Mouse (Mus musculus) neural tube, embryonic 14.5 days (tissue): ENCODE data around the gene Grm6. TPM values are rescaled to one million over a fixed set of nuclear protein-coding genes. Genes with fewer than 3 reads are reported as not detected.

Experiments used
- ATAC-seq: fragments of 200-750 bp; cut with Nextera tagmentation; 2 replicates; pipeline ENCODE4 v1.8.0; 2017; ENCODE audit warnings: low read depth, mild to moderate bottlenecking, moderate TSS enrichment, moderate library complexity
- H3K27ac ChIP-seq: fragments of 300-500 bp; sonication (generic); 2 replicates; pipeline ENCODE4 v1.5.1; 2014; ENCODE audit warnings: low read depth, mild to moderate bottlenecking, control low read depth, low read length, moderate library complexity, mixed read lengths
- H3K27me3 ChIP-seq: fragments of 300-500 bp; sonication (generic); 2 replicates; pipeline ENCODE4 v1.6.1; 2014; ENCODE audit warnings: low read length; ENCODE audit not compliant: control insufficient read depth, insufficient read depth
- H3K36me3 ChIP-seq: fragments of 300-500 bp; sonication (generic); 2 replicates; pipeline ENCODE4 v1.6.1; 2014; ENCODE audit warnings: low read length, mixed read lengths; ENCODE audit not compliant: control insufficient read depth, insufficient read depth
- H3K4me1 ChIP-seq: fragments of 300-500 bp; sonication (generic); 2 replicates; pipeline ENCODE4 v1.6.1; 2014; ENCODE audit warnings: low read length; ENCODE audit not compliant: control insufficient read depth, insufficient read depth
- H3K4me2 ChIP-seq: fragments of 300-500 bp; sonication (generic); 2 replicates; pipeline ENCODE4 v1.6.1; 2014; ENCODE audit warnings: mild to moderate bottlenecking, low read depth, low read length, control low read depth
- H3K4me3 ChIP-seq: fragments of 300-500 bp; sonication (generic); 2 replicates; pipeline ENCODE4 v1.5.1; 2014; ENCODE audit warnings: low read depth, low read length, control low read depth, mixed read lengths
- H3K9ac ChIP-seq: fragments of 300-500 bp; sonication (generic); replicated peaks from 2 replicates; pipeline ENCODE4 v1.6.1; 2014; ENCODE audit warnings: low read depth, mild to moderate bottlenecking, control low read depth, low read length, mixed read lengths
- H3K9me3 ChIP-seq: fragments of 300-500 bp; sonication (generic); 2 replicates; pipeline ENCODE4 v1.6.1; 2016; ENCODE audit warnings: low read length; ENCODE audit not compliant: control insufficient read depth
- WGBS: fragments of 180-500 bp; shearing (Covaris S2); extraction: QIAGEN DNeasy Blood & Tissue Kit; methylation state at CpG from one replicate; pipeline ENCODE4 v1.1.7; 2014; 5-methylcytosine and 5-hydroxymethylcytosine counted together
- polyA plus RNA-seq: library from polyadenylated mRNA; unstranded; fragments of >200 nt; fragmentation: Nextera tagmentation; extraction: Ambion mirVana; gene quantifications from 2 replicates; pipeline ENCODE4 v1.2.1, GENCODE M21; 2014

Gene Grm6
- polyA plus RNA-seq, 1 experiment from 2014 or later: not detected

GRCm38 (mm10) chr11:50848520-50849137, 1.9 kb upstream of the Grm6 start:
- Histone ChIP-seq H3K36me3 (no peaks in the 10 kb centered on the region), H3K4me1 (peaks cover 10% of the 10 kb centered on the region; the same call in 1 of the 2 replicates), H3K27me3 (peaks cover 37% of the 10 kb centered on the region), H3K4me2 (no peak overlapping the region), H3K9me3 (no peaks in the 10 kb centered on the region), H3K4me3 (no peak overlapping the region), H3K27ac (no peak overlapping the region), H3K9ac (no peak overlapping the region)
- WGBS: 38% methylated on average over 3 of the region's 3 CpGs
- ATAC-seq: no peak

GRCm38 (mm10) chr11:50849310-50849709, 1.2 kb upstream of the Grm6 start:
- 9% methylated on average over 10 of the region's 10 CpGs for WGBS
- no peak for ATAC-seq
- Histone ChIP-seq H3K36me3 (no peaks in the 10 kb centered on the region), H3K9me3 (no peaks in the 10 kb centered on the region), H3K9ac (no peak overlapping the region), H3K4me3 (no peak overlapping the region), H3K4me2 (no peak overlapping the region), H3K4me1 (peaks cover 10% of the 10 kb centered on the region; the same call in 1 of the 2 replicates), H3K27ac (no peak overlapping the region), H3K27me3 (peaks cover 37% of the 10 kb centered on the region)

- WGBS: 0% methylated on average over 65 of the region's 72 CpGs
- H3K36me3 ChIP-seq: no peaks in the 10 kb centered on the region
- H3K4me3 ChIP-seq: peak overlapping the region; percentile 37
- peak overlapping the region; percentile 48 for H3K9ac ChIP-seq
- peaks cover 10% of the 10 kb centered on the region; the same call in 1 of the 2 replicates for H3K4me1 ChIP-seq
- peak; percentile 41; the same call in 1 of the 2 replicates for ATAC-seq
- H3K27ac ChIP-seq: no peak overlapping the region
- H3K27me3 ChIP-seq: peaks cover 37% of the 10 kb centered on the region
- H3K4me2 ChIP-seq: peak overlapping the region; percentile 93
- no peaks in the 10 kb centered on the region for H3K9me3 ChIP-seq
These were observed 610 bp downstream of the Grm6 start for GRCm38 (mm10) chr11:50850989-50851601.

- peaks cover 46% of the 10 kb centered on the region for H3K36me3 ChIP-seq
- 93% methylated on average over 3 of the region's 3 CpGs for WGBS
- no peaks in the 10 kb centered on the region for H3K27me3 ChIP-seq
These were observed 28.2 kb downstream of the Grm6 start for GRCm38 (mm10) chr11:50878641-50879040.

GRCm38 (mm10) chr11:50883756-50884155, 33.3 kb downstream of the Grm6 start:
- no peak overlapping the region for H3K27ac ChIP-seq
- ATAC-seq: no peak
- H3K4me2 ChIP-seq: no peak overlapping the region
- H3K27me3 ChIP-seq: no peaks in the 10 kb centered on the region
- no peak overlapping the region for H3K4me3 ChIP-seq
- no peaks in the 10 kb centered on the region for H3K9me3 ChIP-seq
- no peak overlapping the region for H3K9ac ChIP-seq
- H3K36me3 ChIP-seq: peaks cover 20% of the 10 kb centered on the region; the same call in 1 of the 2 replicates
- 90% methylated on average over 3 of the region's 3 CpGs for WGBS
- H3K4me1 ChIP-seq: peaks cover 7% of the 10 kb centered on the region; the same call in 1 of the 2 replicates

More at GRCm38 (mm10) chr11:50878641-50879040, 28.2 kb downstream of the Grm6 start:
- no peak overlapping the region for H3K4me3 ChIP-seq
- H3K9me3 ChIP-seq: peaks cover 3% of the 10 kb centered on the region
- H3K4me1 ChIP-seq: no peaks in the 10 kb centered on the region
- H3K4me2 ChIP-seq: no peak overlapping the region
- H3K27ac ChIP-seq: no peak overlapping the region
- H3K9ac ChIP-seq: no peak overlapping the region
- ATAC-seq: no peak

- 48% methylated on average over 8 of the region's 8 CpGs for WGBS
- H3K27ac ChIP-seq: no peak overlapping the region
- H3K9ac ChIP-seq: peak overlapping the region; percentile 60; the same call in 1 of the 2 replicates
- H3K4me1 ChIP-seq: peaks cover 7% of the 10 kb centered on the region; the same call in 1 of the 2 replicates
- peak overlapping the region; percentile 74 for H3K4me2 ChIP-seq
- H3K4me3 ChIP-seq: peak overlapping the region; percentile 48
- peaks cover 16% of the 10 kb centered on the region; the same call in 1 of the 2 replicates for H3K36me3 ChIP-seq
- peaks cover 4% of the 10 kb centered on the region; the same call in 1 of the 2 replicates for H3K9me3 ChIP-seq
- no peaks in the 10 kb centered on the region for H3K27me3 ChIP-seq
- ATAC-seq: no peak
These were observed 35.9 kb downstream of the Grm6 start for GRCm38 (mm10) chr11:50886231-50886932.

- Histone ChIP-seq H3K27ac (peak overlapping the region; percentile 76), H3K4me3 (peak overlapping the region; percentile 48), H3K4me2 (peak overlapping the region; percentile 74), H3K9me3 (peaks cover 4% of the 10 kb centered on the region; the same call in 1 of the 2 replicates), H3K27me3 (no peaks in the 10 kb centered on the region), H3K36me3 (peaks cover 13% of the 10 kb centered on the region; the same call in 1 of the 2 replicates), H3K4me1 (peaks cover 7% of the 10 kb centered on the region; the same call in 1 of the 2 replicates), H3K9ac (peak overlapping the region; percentile 60)
- 29% methylated on average over 10 of the region's 10 CpGs for WGBS
- ATAC-seq: peak; percentile 9
These were observed 36.4 kb downstream of the Grm6 start for GRCm38 (mm10) chr11:50886933-50887293.

GRCm38 (mm10) chr11:50887390-50888128, 37.1 kb downstream of the Grm6 start, which contains the start of gene Zfp454:
Gene Zfp454, minus strand, starts transcription at chr11:50887651.
- peaks cover 7% of the 10 kb centered on the region; the same call in 1 of the 2 replicates for H3K4me1 ChIP-seq
- ATAC-seq: peak; percentile 96
- H3K27me3 ChIP-seq: no peaks in the 10 kb centered on the region
- 6% methylated on average over 26 of the region's 26 CpGs for whole genome bisulfite sequencing
- peak within 1 kb of the TSS; percentile 48 for H3K4me3 ChIP-seq
- H3K9me3 ChIP-seq: peaks cover 4% of the 10 kb centered on the region; the same call in 1 of the 2 replicates
- H3K9ac ChIP-seq: peak within 1 kb of the TSS; percentile 60
- peak within 1 kb of the TSS; percentile 74 for H3K4me2 ChIP-seq
- peak within 1 kb of the TSS; percentile 76 for H3K27ac ChIP-seq
- peaks cover 9% of the 10 kb centered on the region; the same call in 1 of the 2 replicates for H3K36me3 ChIP-seq
